In genomic region chr7:88527100-88527671, GRCm38 (mm10) we compare ENCODE assay signal across 25 mouse cellular contexts.
DNase-seq lines count a peak whose midpoint lies in the region; ATAC-seq and TF ChIP-seq lines count a peak whose summit lies in the region.
"Had no signal": no experiment of that assay in that cellular context is flagged by ENCODE, and none has a peak within 500 bp of the region (broad histone marks: within the 10 kb centered on the region; RNA-seq: fewer than 3 reads in every experiment).

No protein-coding gene starts in this region.

- no peaks in the 10 kb centered on the region for H3K79me2 ChIP-seq in MEL (ENCODE audit: control insufficient read depth, insufficient read depth, low read length, poor library complexity)

- no peak for TF ChIP-seq CTCF in MEL (IDR thresholded peaks at IDR 0.05 in 2 of 3, conservative IDR thresholded peaks at IDR 0.05 in 1 of 3; ENCODE audit: control insufficient read depth in 1 of 3, insufficient read depth in 1 of 3, low read depth in 2 of 3, low read length in 3 of 3, poor library complexity in 1 of 3, severe bottlenecking in 1 of 3)
- no peak for TF ChIP-seq CTCF in lung, adult 2 months (IDR thresholded peaks at IDR 0.05; ENCODE audit: insufficient read depth, low read length)

- peak; percentile 65; the same call in 1 of the 2 replicates for ATAC-seq in common myeloid progenitor, adult 5-6 weeks (replicated peaks; ENCODE audit: low read depth, poor library complexity, severe bottlenecking)
- ATAC-seq: forebrain, embryonic 13.5 days; hindbrain, postnatal 0 days; intestine, embryonic 16.5 days had no signal

- 10% methylated on average over 1 of the region's 1 CpGs for WGBS in lung, adult 2 months

- H3K4me1 ChIP-seq in MEL (ENCODE audit: control insufficient read depth in 1 of 2, insufficient read depth in 2 of 2, low read length in 2 of 2): no peaks in the 10 kb centered on the region
- no peaks in the 10 kb centered on the region for H3K4me1 ChIP-seq in lung, adult 2 months (ENCODE audit: control insufficient read depth, insufficient read depth, low read length)
- H3K4me1 ChIP-seq: embryonic facial prominence, embryonic 13.5 days; forebrain, embryonic 13.5 days; heart, embryonic 13.5 days; kidney, embryonic 15.5 days; midbrain, embryonic 10.5 days had no signal

- H3K9me3 ChIP-seq in MEL (replicated peaks; ENCODE audit: insufficient read depth, low read length): no peaks in the 10 kb centered on the region
- H3K9me3 ChIP-seq: embryonic facial prominence, embryonic 13.5 days; forebrain, embryonic 13.5 days; heart, embryonic 13.5 days; kidney, embryonic 15.5 days; midbrain, embryonic 10.5 days had no signal

- H3K4me3 ChIP-seq in MEL (ENCODE audit: control insufficient read depth in 1 of 2, insufficient read depth in 1 of 2, low read depth in 2 of 2, low read length in 2 of 2): no peak overlapping the region
- no peak overlapping the region for H3K4me3 ChIP-seq in lung, adult 2 months (replicated peaks; ENCODE audit: extremely low read depth, low read depth, low read length)
- H3K4me3 ChIP-seq: embryonic facial prominence, embryonic 13.5 days; erythroblast, embryonic 14.5 days; forebrain, embryonic 13.5 days; heart, embryonic 13.5 days; kidney, embryonic 15.5 days; midbrain, embryonic 10.5 days had no signal

- H3K27ac ChIP-seq in MEL (ENCODE audit: control insufficient read depth, low read depth, low read length): no peak overlapping the region
- H3K27ac ChIP-seq: embryonic facial prominence, embryonic 13.5 days; forebrain, embryonic 13.5 days; heart, embryonic 13.5 days; hindbrain, postnatal 0 days; kidney, embryonic 15.5 days; midbrain, embryonic 10.5 days had no signal

- no peak for TF ChIP-seq POLR2A in MEL (IDR thresholded peaks at IDR 0.05; ENCODE audit: control insufficient read depth in 1 of 2, insufficient read depth in 1 of 2, low read depth in 1 of 2, low read length in 2 of 2, poor library complexity in 1 of 2)
- TF ChIP-seq POLR2A in lung, adult 2 months (IDR thresholded peaks at IDR 0.05; ENCODE audit: borderline replicate concordance, extremely low read depth, low read depth, low read length): no peak

- no peak overlapping the region for H3K9ac ChIP-seq in MEL (ENCODE audit: control insufficient read depth, low read depth, low read length, poor library complexity, severe bottlenecking)
- H3K9ac ChIP-seq: embryonic facial prominence, embryonic 13.5 days; forebrain, embryonic 13.5 days; heart, embryonic 13.5 days; kidney, embryonic 15.5 days had no signal

- no peak for TF ChIP-seq RAD21 in MEL (IDR thresholded peaks at IDR 0.05; ENCODE audit: low read depth, low read length)

- TF ChIP-seq EP300 in MEL (IDR thresholded peaks at IDR 0.05; ENCODE audit: low read depth in 1 of 2, low read length in 2 of 2): no peak

- no peaks in the 10 kb centered on the region for H3K36me3 ChIP-seq in MEL (ENCODE audit: control insufficient read depth in 1 of 2, insufficient read depth in 2 of 2, low read length in 2 of 2)
- H3K36me3 ChIP-seq: embryonic facial prominence, embryonic 13.5 days; heart, embryonic 13.5 days; kidney, embryonic 15.5 days; midbrain, embryonic 10.5 days had no signal

- peak; percentile 12 for DNase-seq in MEL (ENCODE audit: low read depth, low spot score)
- DNase-seq in lung, adult 2 months: peak; percentile 4
- DNase-seq in lung, postnatal 36 days: peak; percentile 44
- DNase-seq in adrenal gland, postnatal 4 days (ENCODE audit: low spot score in 2 of 2): no peak
- no peak for DNase-seq in right cerebral cortex, postnatal 14 days
- no peak for DNase-seq in adrenal gland, adult 18-20 months (ENCODE audit: low spot score in 2 of 2)
- DNase-seq in spleen, adult 18-20 months: no peak
- DNase-seq: adrenal gland, postnatal 36 days; B cell, adult 2 months; cerebellum, adult 11-12 months; cerebellum, postnatal 25 days; embryo, embryonic 11 days; gastrocnemius, postnatal 10 days; heart, postnatal 14 days; kidney, postnatal 36 days had no signal

- no peaks in the 10 kb centered on the region; a peak in 1 of 4 replicates for H3K27me3 ChIP-seq in MEL (ENCODE audit: control insufficient read depth in 1 of 2, insufficient read depth in 2 of 2, low read length in 2 of 2)
- H3K27me3 ChIP-seq: CH12.LX; embryonic facial prominence, embryonic 13.5 days; forebrain, embryonic 13.5 days; heart, embryonic 13.5 days; kidney, embryonic 15.5 days had no signal

TF ChIP-seq in MEL, 35 proteins besides CTCF, POLR2A, EP300 and RAD21:
- no peak for TF ChIP-seq ETS1 (IDR thresholded peaks at IDR 0.05; ENCODE audit: low read depth, low read length)
- no peak for TF ChIP-seq TCF12 (IDR thresholded peaks at IDR 0.05; ENCODE audit: low read depth, low read length)
- TF ChIP-seq CHD2 (IDR thresholded peaks at IDR 0.05; ENCODE audit: low read length): no peak
- TF ChIP-seq USF2 (IDR thresholded peaks at IDR 0.05; ENCODE audit: borderline replicate concordance in 1 of 2, insufficient read depth in 1 of 2, low read depth in 1 of 2, low read length in 2 of 2): no peak
- no peak for TF ChIP-seq NELFE (IDR thresholded peaks at IDR 0.05; ENCODE audit: low read depth, low read length)
- TF ChIP-seq ZKSCAN1 (IDR thresholded peaks at IDR 0.05; ENCODE audit: low read depth, low read length): no peak
- no peak for TF ChIP-seq GABPA (IDR thresholded peaks at IDR 0.05; ENCODE audit: low read depth, low read length)
- TF ChIP-seq POLR2AphosphoS2 (IDR thresholded peaks at IDR 0.05; ENCODE audit: low read length): no peak
- TF ChIP-seq BHLHE40 (IDR thresholded peaks at IDR 0.05; ENCODE audit: borderline replicate concordance, low read depth, low read length): no peak
- TF ChIP-seq MAZ (IDR thresholded peaks at IDR 0.05; ENCODE audit: low read depth, low read length): no peak
- no peak for TF ChIP-seq TAL1 (IDR thresholded peaks at IDR 0.05; ENCODE audit: low read length)
- no peak for TF ChIP-seq GATA1 (IDR thresholded peaks at IDR 0.05; ENCODE audit: low read depth, low read length)
- TF ChIP-seq SMC3 (IDR thresholded peaks at IDR 0.05; ENCODE audit: low read depth, low read length): no peak

Comparison
In these comparisons a context has a peak if more than half of its experiments do, and no peak if none do; other contexts are left out.
1. DNase-seq: peak in MEL (single experiment), lung, adult 2 months (single experiment) and lung, postnatal 36 days (single experiment); none in adrenal gland, postnatal 4 days (0 of 2), right cerebral cortex, postnatal 14 days (single experiment), adrenal gland, adult 18-20 months (0 of 2) and spleen, adult 18-20 months (0 of 2).